Mouse (Mus musculus) right cerebral cortex, postnatal 14 days (tissue): ENCODE measurements around the gene Miip.

ENCODE experiments used
- DNase-seq: peaks from one replicate; pipeline ENCODE4 v3.0.0; 2022

The Miip gene

GRCm38 (mm10) chr4:147868450-147869031 is at the start of gene Miip, which contains the start of gene Fv1:
Gene Miip (minus strand): TSS chr4:147868816.
Gene Fv1 (plus strand): TSS chr4:147868979.
- DNase-seq = peak; percentile 89

- no peak for DNase-seq
Measured at GRCm38 (mm10) chr4:147909486-147909885, 40.9 kb upstream of the Miip start.

DNA sequence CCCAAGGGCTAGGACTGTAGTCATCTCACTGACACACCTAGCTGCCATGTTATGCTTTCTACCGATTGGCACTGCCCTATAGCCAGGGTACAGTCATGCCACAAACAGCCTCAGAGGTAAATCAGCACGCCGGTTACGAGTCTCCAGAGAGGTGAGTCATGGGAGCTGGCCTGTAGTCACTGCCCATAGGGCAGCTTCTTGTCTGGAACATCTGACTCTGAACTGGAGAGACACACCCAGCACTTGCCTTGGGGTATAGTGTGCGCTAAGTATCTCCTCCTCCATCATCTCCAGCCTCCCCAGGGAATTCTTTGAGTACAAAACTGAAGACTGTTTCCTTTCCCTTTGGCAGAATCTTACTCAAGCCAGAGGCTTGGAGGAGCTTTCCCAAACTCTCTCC is 37.6 kb upstream of the Miip start:
- DNase-seq = no peak

DNA sequence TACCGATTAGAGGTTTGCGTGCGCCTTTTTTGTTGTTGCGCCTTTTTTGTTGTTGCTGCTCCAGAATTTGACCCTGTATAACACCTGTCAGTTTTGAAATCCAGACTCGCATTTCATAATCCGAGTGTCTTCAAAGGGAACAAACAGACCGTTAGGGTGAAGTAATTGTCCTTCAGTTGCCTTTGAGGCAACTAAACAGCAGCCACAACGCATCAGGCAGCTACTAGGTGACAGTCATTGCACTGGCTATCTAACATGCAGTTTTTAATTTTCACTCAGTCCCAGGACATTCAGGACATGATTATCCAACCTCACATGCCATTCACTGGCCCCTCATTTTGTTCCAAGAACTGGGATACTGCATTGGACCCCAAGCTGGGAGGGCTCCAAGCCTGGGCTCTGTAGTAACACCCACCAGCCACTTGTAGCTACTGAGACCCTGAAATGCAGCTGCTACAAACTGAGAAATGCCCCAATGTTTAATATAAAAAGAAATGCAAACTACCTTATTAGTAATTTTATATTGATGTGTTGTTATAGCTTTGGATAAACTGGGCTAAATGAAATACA is 36.6 kb upstream of the Miip start:
- no peak for DNase-seq

GRCm38 (mm10) chr4:147904313-147905089 is 35.9 kb upstream of the Miip start, which contains the start of gene Mfn2:
Gene Mfn2 (minus strand): TSS chr4:147904704.
- peak; percentile 85 for DNase-seq

- no peak for DNase-seq
Measured at GRCm38 (mm10) chr4:147903601-147904000, 35.0 kb upstream of the Miip start.

GRCm38 (mm10) chr4:147902906-147903500 is 34.4 kb upstream of the Miip start:
- no peak for DNase-seq

- DNase-seq = no peak
Measured at GRCm38 (mm10) chr4:147900452-147900851, 31.8 kb upstream of the Miip start.

GRCm38 (mm10) chr4:147897348-147897747 is 28.7 kb upstream of the Miip start:
- no peak for DNase-seq

- no peak for DNase-seq
Measured at GRCm38 (mm10) chr4:147896411-147896810, 27.8 kb upstream of the Miip start.

- no peak for DNase-seq
Measured at GRCm38 (mm10) chr4:147895815-147896330, 27.3 kb upstream of the Miip start.

GRCm38 (mm10) chr4:147890341-147890740 is 21.7 kb upstream of the Miip start:
- no peak for DNase-seq

GRCm38 (mm10) chr4:147888237-147888636 is 19.6 kb upstream of the Miip start:
- no peak for DNase-seq

- DNase-seq = no peak
Measured at GRCm38 (mm10) chr4:147887277-147887676, 18.7 kb upstream of the Miip start.

DNA sequence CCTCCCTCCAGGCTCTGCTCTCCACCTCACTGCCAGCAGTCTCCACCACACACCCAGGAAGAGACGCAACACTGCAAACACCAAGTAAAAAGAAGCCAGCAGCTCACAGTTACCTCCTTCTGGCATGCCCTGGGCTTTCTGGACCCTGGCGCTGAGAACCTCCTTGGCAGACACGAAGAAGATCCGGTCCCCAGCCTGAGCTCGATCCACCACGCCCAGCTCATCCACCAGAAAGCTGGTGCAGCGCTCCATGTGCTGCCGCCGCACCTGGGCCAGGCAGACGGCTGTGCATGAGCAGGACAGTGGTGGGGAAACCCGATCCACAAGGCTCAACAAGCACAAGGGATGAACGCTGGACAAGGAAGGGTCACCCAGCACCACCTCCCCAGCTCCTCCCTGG is 17.5 kb upstream of the Miip start:
- DNase-seq = no peak

GRCm38 (mm10) chr4:147884138-147884537 is 15.5 kb upstream of the Miip start:
- no peak for DNase-seq

- no peak for DNase-seq
Measured at GRCm38 (mm10) chr4:147883041-147883440, 14.4 kb upstream of the Miip start.

- no peak for DNase-seq
Measured at GRCm38 (mm10) chr4:147881792-147882191, 13.2 kb upstream of the Miip start.

- no peak for DNase-seq
Measured at GRCm38 (mm10) chr4:147879865-147880264, 11.2 kb upstream of the Miip start.

DNA sequence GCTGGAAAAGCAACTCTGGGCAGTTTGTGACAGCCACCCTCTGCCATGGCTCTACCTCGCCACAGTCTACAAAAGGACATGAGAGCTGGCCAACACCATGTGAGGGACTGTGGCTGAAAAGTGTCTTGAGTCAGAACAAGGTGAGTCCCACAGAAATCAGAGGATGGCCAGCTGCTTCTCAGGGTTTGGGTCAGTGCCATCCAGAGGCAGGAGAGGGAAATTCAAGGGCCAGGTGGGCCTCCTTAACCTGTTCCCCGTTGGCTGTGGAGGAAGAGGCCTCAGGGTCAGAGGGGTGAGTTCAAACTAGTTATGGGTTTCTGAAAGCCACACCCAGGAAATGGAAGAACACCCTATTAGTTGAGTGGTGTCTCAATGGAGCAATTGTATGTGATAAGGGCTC is 10.8 kb upstream of the Miip start:
- DNase-seq = no peak

DNA sequence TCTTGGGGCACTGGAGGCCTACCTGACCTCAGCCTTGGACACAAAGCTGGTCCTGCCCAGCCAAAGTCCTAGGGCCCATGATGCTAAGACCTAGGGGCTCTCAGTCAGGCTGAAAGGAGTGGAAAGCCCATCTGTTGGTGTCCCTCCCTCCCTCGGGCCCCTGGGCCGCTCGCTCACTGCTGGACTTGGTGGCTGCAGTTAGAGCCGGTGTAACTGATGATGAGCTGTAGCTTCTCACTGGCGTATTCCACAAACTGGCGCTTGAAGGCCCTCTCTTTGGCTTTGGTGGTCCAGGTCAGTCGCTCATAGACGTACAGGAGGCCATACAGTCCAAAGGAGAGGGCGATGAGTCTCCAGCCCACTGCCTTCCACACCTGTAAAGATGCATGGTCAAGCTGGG is 9.9 kb upstream of the Miip start:
- no peak for DNase-seq

DNA sequence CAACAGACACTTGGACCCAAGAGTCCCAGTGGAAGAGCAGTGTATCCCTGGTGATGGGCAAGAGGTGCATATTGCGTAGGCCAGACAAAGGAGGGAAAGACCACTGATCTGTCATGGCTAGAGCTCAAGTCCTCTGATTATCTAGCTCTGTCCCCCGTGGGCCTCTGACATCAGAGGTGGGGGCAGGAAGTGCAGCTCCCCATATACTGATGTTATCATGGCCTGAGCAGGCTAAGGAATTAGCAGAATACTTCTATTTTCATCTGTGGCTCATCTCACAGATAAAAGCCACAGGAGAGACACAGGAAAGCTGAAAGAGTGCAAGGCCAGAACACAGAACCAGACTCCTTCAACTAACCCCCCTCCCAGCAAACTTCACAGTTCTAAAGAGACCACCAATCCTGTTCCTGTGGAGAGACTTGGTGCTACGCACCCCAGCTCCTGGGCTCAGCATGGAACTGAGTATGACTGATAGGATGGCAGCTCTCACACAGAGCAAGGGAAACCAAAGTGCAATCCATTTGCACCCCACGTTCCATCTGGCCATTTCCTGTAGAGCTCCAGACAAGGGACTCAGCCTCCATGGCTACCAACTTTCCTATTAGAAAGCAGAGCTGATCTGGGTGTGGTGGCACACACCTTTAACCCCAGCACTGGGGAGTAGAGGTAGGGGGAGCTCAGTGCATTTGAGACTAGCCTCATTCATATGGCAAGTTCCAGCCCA is 7.4 kb upstream of the Miip start:
- DNase-seq = no peak

DNA sequence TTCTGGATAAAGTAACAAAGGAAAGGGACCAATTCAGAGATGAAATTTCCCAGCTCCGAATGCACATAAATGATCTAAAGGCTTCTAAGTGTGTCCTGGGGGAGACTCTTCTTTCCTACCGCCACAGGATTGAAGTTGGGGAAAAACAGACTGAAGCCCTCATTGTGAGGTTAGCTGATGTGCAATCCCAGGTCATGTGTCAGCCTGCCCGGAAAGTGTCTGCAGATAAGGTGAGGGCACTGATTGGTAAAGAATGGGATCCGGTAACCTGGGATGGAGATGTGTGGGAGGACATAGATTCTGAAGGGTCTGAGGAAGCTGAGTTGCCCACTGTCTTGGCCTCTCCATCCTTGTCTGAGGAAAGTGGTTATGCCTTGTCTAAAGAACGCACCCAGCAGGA is 622 bp upstream of the Miip start:
- DNase-seq = no peak
